Mouse (Mus musculus) embryonic stem cell, embryonic (primary cell): ENCODE results near the gene Il1b.

Experiments
- CTCF ChIA-PET, 4 experiments: fragments of 300-600 bp in 2 of 4; fragments of 350-600 bp in 2 of 4; sonication (Branson Sonifier 250); formaldehyde crosslinking; loops; one replicate each; lab custom pipeline; 2022; ENCODE audit warnings: inconsistent platforms in 2 of 4; lab: Charles Lee
- POLR2A ChIA-PET, 4 experiments: fragments of 300-600 bp in 2 of 4; fragments of 350-600 bp in 2 of 4; sonication (Branson Sonifier 250); formaldehyde crosslinking; loops; one replicate each; lab custom pipeline; 2022; ENCODE audit warnings: antibody characterized with exemption in 4 of 4, inconsistent platforms in 1 of 4; lab: Charles Lee

The Il1b gene

GRCm38 (mm10) chr2:129371039-129371438 lies at the start of gene Il1b:
Gene Il1b (minus strand): TSS chr2:129371139.
- CTCF ChIA-PET, result interaction anchor here in 2 of 4 experiments (0.6 to 0.8 kb wide), 2 partner anchors 27 to 73 kb away, joined by 3 to 4 read pairs; no protein-coding TSS in a partner anchor

GRCm38 (mm10) chr2:129419361-129419880 lies 48.5 kb upstream of the Il1b start:
- POLR2A ChIA-PET, result interaction anchor here in 3 of 4 experiments (1.0 to 1.5 kb wide), 5 partner anchors 174 to 354 kb away, joined by 3 to 10 read pairs (median 4); partner anchors contain the start of genes Slc20a1 (in 1 of the 3) and Ttl (in 1 of the 3)
- CTCF ChIA-PET, result interaction anchor here in 3 of 4 experiments (1.2 to 2.2 kb wide), 3 partner anchors 11 kb away, joined by 4 to 9 read pairs (median 6); no protein-coding TSS in a partner anchor

More at GRCm38 (mm10) chr2:129371039-129371438, at the start of gene Il1b:
- POLR2A ChIA-PET, result no interaction called here

GRCm38 (mm10) chr2:129414593-129414992 lies 43.7 kb upstream of the Il1b start:
- CTCF ChIA-PET, result no interaction called here
- POLR2A ChIA-PET, result no interaction called here

DNA sequence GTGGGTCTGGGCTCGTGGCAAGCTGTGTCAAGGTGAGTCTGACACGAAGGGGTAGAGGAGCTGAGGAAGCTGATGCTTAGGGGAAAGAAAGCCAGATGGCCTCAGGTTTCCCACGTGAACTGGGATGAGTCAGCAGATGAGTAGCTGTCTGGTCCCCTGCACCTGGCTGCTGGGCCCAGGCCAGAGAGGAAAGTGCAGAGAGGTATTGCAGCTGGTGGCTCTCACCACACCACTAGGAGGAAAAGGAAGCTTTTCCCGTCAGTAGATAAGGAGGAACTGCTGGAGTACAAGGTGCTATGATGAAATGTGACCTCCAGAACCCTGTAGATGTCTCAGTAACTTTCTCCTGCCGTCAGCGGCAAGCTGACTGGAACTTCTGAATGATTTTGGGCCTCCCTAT lies 42.5 kb upstream of the Il1b start:
- CTCF ChIA-PET, result interaction anchor here in 2 of 4 experiments (0.7 to 1.3 kb wide), 3 partner anchors 9 to 261 kb away, joined by 3 to 4 read pairs (median 4); no protein-coding TSS in a partner anchor
- POLR2A ChIA-PET, result interaction anchor here in 3 of 4 experiments (0.6 to 1.3 kb wide), 4 partner anchors 133 to 215 kb away, joined by 3 to 4 read pairs (median 3); partner anchors contain the start of gene Slc20a1 (in 1 of the 3)

DNA sequence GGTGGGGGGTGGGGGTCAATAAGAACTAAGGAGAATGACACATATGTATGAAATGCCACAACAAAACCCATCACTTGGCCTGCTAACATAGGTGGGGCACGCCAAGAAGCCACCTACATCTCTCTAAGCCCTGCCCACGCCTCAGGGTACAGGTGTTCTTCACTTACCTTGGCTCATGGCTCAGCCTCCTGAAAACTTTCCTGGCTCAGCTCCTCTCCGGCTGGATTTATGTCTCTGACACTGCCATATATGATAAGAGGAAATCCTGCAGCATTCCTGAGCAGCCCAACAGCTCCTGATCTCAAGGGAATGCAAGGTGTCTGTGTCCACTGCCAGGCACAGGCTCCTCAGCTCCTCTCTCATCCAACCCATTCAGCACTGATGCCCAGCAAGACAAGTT lies 40.7 kb upstream of the Il1b start:
- CTCF ChIA-PET, result interaction anchor here in 1 of 4 experiments (0.5 kb wide), 1 partner anchor 97 kb away, joined by 5 read pairs; no protein-coding TSS in a partner anchor
- POLR2A ChIA-PET, result interaction anchor here in 1 of 4 experiments (0.9 kb wide), 1 partner anchor 158 kb away, joined by 3 read pairs; no protein-coding TSS in a partner anchor

- POLR2A ChIA-PET, result interaction anchor here in 1 of 4 experiments (0.6 kb wide), 1 partner anchor 86 kb away, joined by 5 read pairs; no protein-coding TSS in a partner anchor
- CTCF ChIA-PET, result no interaction called here
These were observed 39.4 kb upstream of the Il1b start for GRCm38 (mm10) chr2:129410344-129410743.

- ChIA-PET CTCF (interaction anchor here (0.6 to 2.2 kb wide), 43 partner anchors 9 to 609 kb away, joined by 3 to 13 read pairs (median 4); partner anchors contain the start of gene Ckap2l (in 2 of the 4)), POLR2A (interaction anchor here in 2 of 4 experiments (0.7 to 1.9 kb wide), 10 partner anchors 9 to 591 kb away, joined by 3 to 8 read pairs (median 3); partner anchors contain the start of genes Ckap2l (in 1 of the 2), Slc20a1 (in 1 of the 2) and Tmem87b (in 1 of the 2))
These were observed 37.5 kb upstream of the Il1b start for GRCm38 (mm10) chr2:129408476-129408875.

- CTCF ChIA-PET, result interaction anchor here (1.0 to 2.2 kb wide), 11 partner anchors 11 to 110 kb away, joined by 3 to 13 read pairs (median 5); partner anchors contain the start of gene Ckap2l (in 1 of the 4)
- POLR2A ChIA-PET, result interaction anchor here in 2 of 4 experiments (0.7 to 1.8 kb wide), 5 partner anchors 10 to 154 kb away, joined by 3 to 6 read pairs (median 3); no protein-coding TSS in a partner anchor
These were observed 36.7 kb upstream of the Il1b start for GRCm38 (mm10) chr2:129407596-129407995.

DNA sequence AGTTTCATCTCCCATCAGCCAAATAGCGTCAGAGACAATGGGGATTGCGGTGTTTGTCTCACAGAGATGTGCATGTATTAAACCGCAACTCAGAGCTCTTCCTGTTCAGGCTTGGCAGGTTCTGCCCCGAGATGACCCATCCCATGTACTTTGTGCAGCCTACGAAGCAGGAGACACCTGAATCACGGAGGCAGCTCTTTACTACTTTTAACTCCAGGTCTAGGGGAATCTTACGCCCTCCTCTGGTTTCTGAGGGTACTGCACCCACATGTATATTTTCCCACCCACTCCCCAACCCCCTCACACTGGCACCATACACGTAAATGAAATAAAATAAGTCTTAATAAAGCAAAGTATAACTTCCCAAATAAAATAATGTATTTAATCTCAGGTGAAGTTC lies 35.6 kb upstream of the Il1b start:
- ChIA-PET CTCF (interaction anchor here in 3 of 4 experiments (0.5 to 1.5 kb wide), 7 partner anchors 11 to 1327 kb away, joined by 3 to 6 read pairs (median 4); partner anchors contain the start of genes Chchd5 (in 1 of the 3) and Ckap2l (in 1 of the 3)), POLR2A (interaction anchor here in 1 of 4 experiments (0.6 to 0.9 kb wide), 2 partner anchors 36 to 110 kb away, joined by 3 read pairs; no protein-coding TSS in a partner anchor)

- POLR2A ChIA-PET, result no interaction called here
- CTCF ChIA-PET, result no interaction called here
These were observed 32.8 kb upstream of the Il1b start for GRCm38 (mm10) chr2:129403786-129404185.

DNA sequence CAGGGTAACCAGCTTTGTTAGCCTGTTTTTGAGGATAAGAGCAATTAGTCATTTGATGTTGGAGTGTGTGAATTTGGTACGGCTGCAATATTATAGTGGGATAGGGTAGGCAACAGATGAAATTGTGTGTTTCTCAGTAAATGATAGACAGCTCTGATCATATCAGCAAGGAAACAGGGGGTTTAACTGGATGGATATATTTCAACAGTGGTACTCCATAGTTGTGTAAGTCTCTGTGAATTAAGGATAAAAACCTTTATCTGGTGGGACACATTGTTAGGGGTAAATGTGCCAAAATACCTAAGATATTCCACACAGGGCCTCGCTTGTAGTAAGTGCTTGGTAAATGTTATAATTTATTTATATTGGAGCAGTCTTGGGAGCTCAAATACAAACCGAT lies 31.4 kb upstream of the Il1b start:
- CTCF ChIA-PET, result interaction anchor here in 1 of 4 experiments (0.7 kb wide), 1 partner anchor 9 kb away, joined by 3 read pairs; no protein-coding TSS in a partner anchor
- POLR2A ChIA-PET, result no interaction called here

- POLR2A ChIA-PET, result no interaction called here
- CTCF ChIA-PET, result interaction anchor here in 1 of 4 experiments (0.7 kb wide), 1 partner anchor 8 kb away, joined by 3 read pairs; no protein-coding TSS in a partner anchor
These were observed 30.9 kb upstream of the Il1b start for GRCm38 (mm10) chr2:129401803-129402202.

DNA sequence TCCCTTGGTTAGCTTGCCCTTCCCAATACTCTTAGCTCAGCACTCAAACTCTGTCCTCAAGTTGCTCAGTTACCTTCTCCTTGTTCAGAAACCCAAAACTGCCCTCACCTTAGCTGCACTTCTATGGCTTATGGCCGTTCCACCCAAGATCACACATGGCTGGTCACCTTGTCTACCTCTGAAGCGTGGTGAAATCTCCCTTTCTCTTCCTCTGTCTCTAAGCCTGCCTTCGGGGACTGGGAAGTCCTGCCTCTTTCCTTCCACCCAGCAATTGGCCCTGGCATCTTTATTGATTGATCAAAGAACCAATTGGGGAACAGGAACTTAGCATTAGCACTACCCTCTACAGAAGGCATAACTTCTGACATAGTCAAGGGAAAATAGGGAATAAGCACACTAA lies 27.2 kb upstream of the Il1b start:
- ChIA-PET CTCF (interaction anchor here in 1 of 4 experiments (0.5 kb wide), 1 partner anchor 27 kb away, joined by 4 read pairs; the partner anchor contains the start of gene Il1b), POLR2A (interaction anchor here in 1 of 4 experiments (1.1 kb wide), 1 partner anchor 430 kb away, joined by 3 read pairs; no protein-coding TSS in a partner anchor)

DNA sequence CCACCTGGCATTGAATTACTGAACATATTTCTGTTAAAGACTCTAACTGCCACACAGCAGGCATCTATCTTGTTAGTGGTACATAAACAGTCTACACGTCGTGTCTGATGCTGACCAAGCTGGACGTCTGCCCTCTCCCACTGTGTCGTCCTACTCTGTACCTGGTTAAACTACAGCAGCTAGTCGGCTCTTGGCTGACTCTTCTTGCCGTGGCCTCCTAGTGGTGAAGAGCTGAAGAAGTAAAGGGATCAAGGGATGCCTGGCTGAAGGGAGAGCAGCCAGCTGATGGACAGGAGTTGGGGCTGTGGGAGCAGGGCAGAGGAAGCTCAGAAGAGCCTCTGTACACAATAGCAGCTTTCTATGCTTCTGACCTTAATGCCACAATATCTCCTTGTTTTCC lies 22.6 kb upstream of the Il1b start:
- ChIA-PET CTCF (interaction anchor here (0.7 to 2.8 kb wide), 16 partner anchors 9 to 835 kb away, joined by 3 to 13 read pairs (median 3); partner anchors contain the start of gene Ckap2l (in 1 of the 4)), POLR2A (interaction anchor here in 1 of 4 experiments (1.4 kb wide), 1 partner anchor 76 kb away, joined by 3 read pairs; no protein-coding TSS in a partner anchor)

DNA sequence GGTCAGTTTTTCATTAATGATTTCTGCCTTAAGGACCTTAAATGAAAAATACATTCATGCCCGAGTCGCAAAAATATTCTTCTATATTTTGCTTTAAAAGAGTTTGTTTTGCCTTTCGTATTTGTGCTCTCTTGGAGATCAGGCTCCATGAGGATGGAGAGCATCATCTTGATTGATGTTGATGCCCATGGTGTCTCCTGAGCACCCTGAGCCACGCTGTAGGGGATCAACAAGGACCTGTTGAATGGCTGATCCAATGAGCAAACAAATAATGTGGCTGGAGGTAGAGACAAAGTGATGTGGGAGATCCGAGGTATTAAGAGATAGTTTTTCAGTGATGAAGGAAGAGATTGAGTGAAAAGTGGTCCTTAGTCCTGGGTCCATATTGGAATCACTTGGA lies 19.2 kb upstream of the Il1b start:
- POLR2A ChIA-PET, result no interaction called here

DNA sequence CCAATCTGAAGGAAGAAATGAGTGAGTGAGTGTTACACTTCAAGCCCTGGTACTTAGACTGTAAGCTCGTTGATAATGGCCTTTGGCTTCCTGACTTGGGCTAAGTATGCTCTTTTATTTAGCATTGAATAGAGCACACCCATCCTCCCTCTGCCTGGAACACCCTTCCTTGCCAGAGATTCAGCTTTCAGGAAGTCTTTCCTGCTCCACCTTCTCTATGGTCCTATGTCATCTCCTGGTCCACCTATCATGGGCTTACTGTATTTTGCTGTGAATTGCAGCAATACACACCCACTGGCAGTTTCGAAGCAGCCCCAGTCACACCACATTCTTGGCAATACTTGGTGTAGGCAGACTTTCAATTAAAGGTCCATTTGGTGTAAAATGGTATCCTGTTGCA lies 18.4 kb upstream of the Il1b start:
- CTCF ChIA-PET, result no interaction called here
- POLR2A ChIA-PET, result no interaction called here

More for the DNA sequence above, 19.2 kb upstream of the Il1b start:
- CTCF ChIA-PET, result no interaction called here

GRCm38 (mm10) chr2:129385331-129385730 lies 14.4 kb upstream of the Il1b start:
- ChIA-PET CTCF (interaction anchor here in 1 of 4 experiments (0.6 kb wide), 1 partner anchor 1562 kb away, joined by 3 read pairs; no protein-coding TSS in a partner anchor), POLR2A (no interaction called here)

DNA sequence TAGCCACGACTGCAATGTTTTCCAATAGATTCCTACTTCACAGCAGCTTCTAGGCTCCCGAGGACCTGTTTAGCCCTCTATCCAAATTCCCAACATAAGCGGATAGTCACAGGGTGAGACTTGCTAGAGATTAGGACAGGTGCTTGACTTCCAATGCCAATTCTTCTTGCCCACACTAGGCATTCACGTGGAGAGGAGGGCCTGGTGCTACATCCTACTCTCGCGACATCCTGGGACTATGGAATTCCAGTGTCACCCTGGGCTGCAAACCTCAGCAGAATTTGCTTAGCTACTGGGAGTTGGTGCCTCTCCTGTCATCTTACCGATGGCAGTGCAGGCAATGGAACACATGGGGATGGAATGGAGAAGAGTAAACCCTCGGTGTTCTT lies 13.3 kb upstream of the Il1b start:
- ChIA-PET POLR2A (no interaction called here), CTCF (interaction anchor here in 2 of 4 experiments (1.2 to 1.3 kb wide), 2 partner anchors 24 kb away, joined by 3 read pairs; no protein-coding TSS in a partner anchor)
